Mouse (Mus musculus) cerebellum, postnatal 36 days (tissue): ENCODE measurements around the gene Lpo.

Source experiments
- DNase-seq, 2 experiments: peaks; one replicate each; pipeline ENCODE4 v3.0.0; 2021 to 2022; ENCODE audit warnings: mixed read lengths in 2 of 2

Lpo gene

GRCm38 (mm10) chr11:87802621-87803020 is 25.5 kb downstream of the Lpo start:
- no peak for DNase-seq

GRCm38 (mm10) chr11:87801711-87802275 is 26.3 kb downstream of the Lpo start:
- no peak for DNase-seq

GRCm38 (mm10) chr11:87793460-87793859 is 34.6 kb downstream of the Lpo start, which contains the start of gene Mpo:
Gene Mpo (plus strand): TSS chr11:87793581.
- no peak for DNase-seq

GRCm38 (mm10) chr11:87790088-87790487 is 38.0 kb downstream of the Lpo start:
- DNase-seq: no peak

GRCm38 (mm10) chr11:87780130-87780529 is 48.0 kb downstream of the Lpo start:
- DNase-seq: no peak

GRCm38 (mm10) chr11:87779392-87779791 is 48.7 kb downstream of the Lpo start:
- no peak for DNase-seq

GRCm38 (mm10) chr11:87778915-87779314 is 49.2 kb downstream of the Lpo start:
- no peak for DNase-seq

GRCm38 (mm10) chr11:87778100-87778765 is 49.9 kb downstream of the Lpo start:
- peak; percentile 77 to 85 for DNase-seq

- no peak for DNase-seq
These were observed 55.7 kb downstream of the Lpo start for GRCm38 (mm10) chr11:87772354-87772753.

GRCm38 (mm10) chr11:87770989-87771388 is 57.1 kb downstream of the Lpo start:
- DNase-seq: peak; percentile 83 to 84

- DNase-seq: no peak
These were observed 59.3 kb downstream of the Lpo start for GRCm38 (mm10) chr11:87768745-87769144.

GRCm38 (mm10) chr11:87763988-87764876 is 63.9 kb downstream of the Lpo start:
- peak; percentile 71 to 77 for DNase-seq

GRCm38 (mm10) chr11:87763511-87763987 is 64.5 kb downstream of the Lpo start:
- DNase-seq: peak; percentile 79 to 80

- peak; percentile 40 to 47 for DNase-seq
These were observed 65.2 kb downstream of the Lpo start for GRCm38 (mm10) chr11:87762702-87763385.

GRCm38 (mm10) chr11:87761806-87762701 is 66.0 kb downstream of the Lpo start:
- DNase-seq: peak in 1 of 2 experiments; percentile 42

- peak; percentile 33 to 56 for DNase-seq
These were observed 66.8 kb downstream of the Lpo start for GRCm38 (mm10) chr11:87761181-87761721.

- peak; percentile 63 to 64 for DNase-seq
These were observed 67.6 kb downstream of the Lpo start, which contains the start of gene Tspoap1 for GRCm38 (mm10) chr11:87760301-87761081. Gene Tspoap1 (plus strand): TSS chr11:87760541.

- peak; percentile 37 to 47 for DNase-seq
These were observed 68.5 kb downstream of the Lpo start for GRCm38 (mm10) chr11:87759609-87760005.

- no peak for DNase-seq
These were observed 69.0 kb downstream of the Lpo start for GRCm38 (mm10) chr11:87758957-87759608.
